Mouse (Mus musculus) ES-E14 (cell line): ENCODE measurements at regions not wholly inside any gene's neighbourhood (a gene's known extent, or its start where the extent isn't known, plus 50 kb on each side); places are given as distances from the start of the nearest gene placed in this dataset.
"Not testable (repeated sequence)": the region's sequence is repeated elsewhere in the genome, so short reads cannot be mapped to it uniquely, and the experiment has no call there.

Source experiments
- DNase-seq: peaks from one replicate; pipeline ENCODE4 v3.0.0-alpha.2; 2013; ENCODE audit warnings: low read depth, low spot score
- H3K27ac ChIP-seq: 2 replicates; pipeline ENCODE4 v1.5.1; 2012; ENCODE audit warnings: low read depth, mild to moderate bottlenecking, low read length, moderate library complexity, mixed read lengths; ENCODE audit not compliant: poor library complexity, insufficient read depth, severe bottlenecking
- H3K36me3 ChIP-seq: 2 replicates; pipeline ENCODE4 v1.6.1; 2012; ENCODE audit warnings: mild to moderate bottlenecking, low read length, moderate library complexity, mixed read lengths; ENCODE audit not compliant: control insufficient read depth, poor library complexity, insufficient read depth, severe bottlenecking
- H3K4me1 ChIP-seq, 2 experiments: fragments of 150-350 bp in 1 of 2; sonication (generic) in 1 of 2; 2 replicates each; pipeline ENCODE4 v1.6.1; 2012; ENCODE audit warnings: low read length in 2 of 2, mild to moderate bottlenecking in 1 of 2, mixed read lengths in 1 of 2; ENCODE audit not compliant: control insufficient read depth in 2 of 2, insufficient read depth in 2 of 2, poor library complexity in 1 of 2
- H3K4me3 ChIP-seq, 2 experiments: fragments of 150-350 bp in 1 of 2; sonication (generic) in 1 of 2; 2 replicates each; pipeline ENCODE4 v1.5.1; 2012; ENCODE audit warnings: low read length in 2 of 2, low read depth in 1 of 2, mild to moderate bottlenecking in 1 of 2, mixed read lengths in 1 of 2; ENCODE audit not compliant: insufficient read depth in 1 of 2, poor library complexity in 1 of 2, severe bottlenecking in 1 of 2
- H3K9ac ChIP-seq: 2 replicates; pipeline ENCODE4 v1.6.1; 2012; ENCODE audit warnings: low read depth, mild to moderate bottlenecking, low read length, mixed read lengths; ENCODE audit not compliant: poor library complexity, insufficient read depth, severe bottlenecking
- H3K9me3 ChIP-seq: fragments of 150-350 bp; sonication (generic); 2 replicates; pipeline ENCODE4 v1.6.1; 2012; ENCODE audit warnings: low read depth, mild to moderate bottlenecking, low read length; ENCODE audit not compliant: control insufficient read depth, insufficient read depth
- CHD2 ChIP-seq: IDR thresholded peaks from 2 replicates; pipeline ENCODE4 v1.6.1; 2014; ENCODE audit warnings: mild to moderate bottlenecking, low read depth, low read length, inconsistent platforms
- HCFC1 ChIP-seq: IDR thresholded peaks from 2 replicates; pipeline ENCODE4 v1.6.1; 2012; ENCODE audit warnings: low read length, inconsistent platforms, borderline replicate concordance; ENCODE audit not compliant: insufficient read depth
- MAFK ChIP-seq: IDR thresholded peaks from 2 replicates; pipeline ENCODE4 v1.6.1; 2014; ENCODE audit warnings: mild to moderate bottlenecking, low read depth, low read length, inconsistent platforms; ENCODE audit not compliant: insufficient read depth
- ZC3H11A ChIP-seq: IDR thresholded peaks from 2 replicates; pipeline ENCODE4 v1.6.1; 2012; ENCODE audit warnings: low read depth, mild to moderate bottlenecking, inconsistent platforms, low read length, borderline replicate concordance
- ZNF384 ChIP-seq: IDR thresholded peaks from 2 replicates; pipeline ENCODE4 v1.6.1; 2012; ENCODE audit warnings: low read depth, low read length, inconsistent platforms
- in situ Hi-C, 2 experiments: fragments of 600-800 bp; cut with MboI; formaldehyde crosslinking; loops; one replicate each; pipeline ENCODE4 v1.15.1; 2025; ENCODE audit warnings: low sequenced_read_pairs in 2 of 2, inconsistent platforms in 1 of 2; ENCODE audit not compliant: unreplicated experiment in 2 of 2

GRCm38 (mm10) chrX:88583265-88583664 lies 467.8 kb upstream of the Il1rapl1 start:
- H3K4me3 ChIP-seq = no peak overlapping the region
- DNase-seq = peak; percentile 34
- H3K9ac ChIP-seq = no peak overlapping the region
- peak overlapping the region; percentile 63; the same call in 1 of the 2 replicates for H3K27ac ChIP-seq
- peaks cover 9% of the 10 kb centered on the region for H3K9me3 ChIP-seq
- in situ Hi-C loops = no loop called here
- H3K4me1 ChIP-seq = no peaks in the 10 kb centered on the region
- TF ChIP-seq ZNF384 (peak; percentile 77), ZC3H11A (no peak), MAFK (no peak)
- H3K36me3 ChIP-seq = no peaks in the 10 kb centered on the region

GRCm38 (mm10) chrX:88582638-88583037 lies 467.2 kb upstream of the Il1rapl1 start:
- in situ Hi-C loops = no loop called here
- no peak overlapping the region for H3K9ac ChIP-seq
- no peak overlapping the region for H3K4me3 ChIP-seq
- H3K4me1 ChIP-seq = no peaks in the 10 kb centered on the region
- TF ChIP-seq MAFK (no peak), ZC3H11A (no peak), CHD2 (no peak), HCFC1 (no peak), ZNF384 (no peak)
- peak; percentile 15 for DNase-seq
- peaks cover 5% of the 10 kb centered on the region for H3K9me3 ChIP-seq
- H3K27ac ChIP-seq = peak overlapping the region; percentile 60; the same call in 1 of the 2 replicates
- no peaks in the 10 kb centered on the region for H3K36me3 ChIP-seq

GRCm38 (mm10) chrX:88580056-88580455 lies 464.6 kb upstream of the Il1rapl1 start:
- H3K36me3 ChIP-seq, H3K4me1 ChIP-seq, in situ Hi-C loops, H3K9me3 ChIP-seq: not testable (repeated sequence)
- peak overlapping the region; percentile 52 to 60; a peak in 3 of 4 replicates for H3K4me3 ChIP-seq
- H3K27ac ChIP-seq = peak overlapping the region; percentile 63; the same call in 1 of the 2 replicates
- TF ChIP-seq ZNF384 = peak; percentile 56
- peak; percentile 40 for DNase-seq
- peak overlapping the region; percentile 68; the same call in 1 of the 2 replicates for H3K9ac ChIP-seq
